Mouse (Mus musculus): ENCODE measurements around the gene Sar1b. TPM values are rescaled to one million over a fixed set of nuclear protein-coding genes. Genes with fewer than 3 reads are reported as not detected.

Gene Sar1b
- 113 TPM for polyA plus RNA-seq (2017; shearing (Covaris generic))

GRCm38 (mm10) chr11:51763213-51763907 lies at the start of gene Sar1b, which contains the start of gene Sec24a:
TSS of gene Sar1b (plus strand) at chr11:51763687.
TSS of gene Sec24a (minus strand) at chr11:51763634.

Other genes starting within 250 kb of the Sar1b start
- gene Phykpl, start 178.9 kb upstream of the Sar1b start, polyA plus RNA-seq (2017; shearing (Covaris generic)) = 25.4 TPM
- gene Hnrnpab, start 156.8 kb upstream of the Sar1b start, polyA plus RNA-seq (2017; shearing (Covaris generic)) = 523 TPM
- 100 TPM for gene Nhp2, start 144.0 kb upstream of the Sar1b start, polyA plus RNA-seq (2017; shearing (Covaris generic))
- 84.9 TPM for gene Rmnd5b, start 127.8 kb upstream of the Sar1b start, polyA plus RNA-seq (2017; shearing (Covaris generic))
- 5.6 TPM for gene N4bp3, start 112.8 kb upstream of the Sar1b start, polyA plus RNA-seq (2017; shearing (Covaris generic))
- gene D930048N14Rik, start 112.7 kb upstream of the Sar1b start, polyA plus RNA-seq (2017; shearing (Covaris generic)) = 1.7 TPM
- 12.1 TPM for gene 0610009B22Rik, start 74.8 kb upstream of the Sar1b start, polyA plus RNA-seq (2017; shearing (Covaris generic))
- 37.7 TPM for gene Sec24a, start 53 bp upstream of the Sar1b start, polyA plus RNA-seq (2017; shearing (Covaris generic))
- 7.1 TPM for gene Jade2, start 94.0 kb downstream of the Sar1b start, polyA plus RNA-seq (2017; shearing (Covaris generic))
- gene Cdkn2aipnl, start 204.0 kb downstream of the Sar1b start, polyA plus RNA-seq (2017; shearing (Covaris generic)) = 152 TPM
- 275 TPM for gene Ube2b, start 237.1 kb downstream of the Sar1b start, polyA plus RNA-seq (2017; shearing (Covaris generic))
- gene Cdkl3, start 240.5 kb downstream of the Sar1b start, polyA plus RNA-seq (2017; shearing (Covaris generic)) = 5.5 TPM